Mouse (Mus musculus) left cerebral cortex, postnatal 10 days (tissue): ENCODE measurements at regions not wholly inside any gene's neighbourhood (a gene's known extent, or its start where the extent isn't known, plus 50 kb on each side); places are given as distances from the start of the nearest gene placed in this dataset.

Experiments
- DNase-seq, 2 experiments: peaks; one replicate each; pipeline ENCODE4 v3.0.0; 2021 to 2022; ENCODE audit warnings: low spot score in 2 of 2, mixed read lengths in 1 of 2; ENCODE audit errors: extremely low spot score in 1 of 2
- intact Hi-C: fragments of 180-260 bp; cut with DNase I; formaldehyde crosslinking; loops from one replicate; pipeline ENCODE4 v1.15.1; 2025

GRCm38 (mm10) chr11:65505106-65505865 lies 235.5 kb upstream of the Myocd start:
- DNase-seq = no peak
- intact Hi-C loops = no loop called here

DNA sequence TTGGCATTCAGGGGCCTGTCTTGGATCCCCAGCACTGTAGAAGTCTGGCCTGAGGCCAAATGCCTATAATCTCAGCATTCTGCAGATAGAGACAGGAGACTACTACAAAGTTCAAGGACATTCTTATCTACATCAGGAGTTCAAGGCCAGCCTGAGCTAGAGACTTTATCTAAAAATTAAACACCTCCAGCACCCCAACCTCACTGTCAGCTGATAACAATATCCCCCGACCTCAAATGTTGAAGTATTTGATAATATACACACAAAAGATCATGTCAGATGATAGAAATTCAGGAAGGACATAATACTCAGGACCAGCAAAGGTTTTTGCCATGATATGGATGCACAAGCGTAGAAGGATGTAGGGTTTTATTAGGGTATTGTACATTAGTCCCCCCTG lies 228.2 kb upstream of the Myocd start:
- intact Hi-C loops = no loop called here
- no peak for DNase-seq

DNA sequence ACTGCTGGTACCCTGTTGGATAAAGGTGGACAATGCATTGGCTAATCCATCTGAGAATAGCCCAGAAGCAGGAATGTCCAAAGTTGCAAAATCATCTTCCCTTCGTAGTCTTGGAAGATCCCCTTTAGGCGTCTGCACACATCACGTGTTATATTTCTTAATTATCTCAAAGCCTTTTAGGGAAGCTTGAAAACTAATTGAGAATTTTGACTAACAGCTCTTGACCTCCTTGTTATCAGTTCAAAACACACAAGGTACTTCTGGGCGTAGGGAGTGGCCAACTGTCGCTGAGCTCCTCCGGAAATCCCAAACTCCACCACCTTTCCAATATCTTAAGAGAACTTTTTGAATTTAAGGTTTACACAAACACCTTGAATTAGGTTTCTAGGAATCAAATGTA lies 227.6 kb upstream of the Myocd start:
- intact Hi-C loops = no loop called here
- DNase-seq = no peak

- no peak for DNase-seq
- intact Hi-C loops = no loop called here
Observed at GRCm38 (mm10) chr11:65495034-65495433, 225.2 kb upstream of the Myocd start.

- intact Hi-C loops = no loop called here
- no peak for DNase-seq
Observed at GRCm38 (mm10) chr11:65490426-65490825, 220.6 kb upstream of the Myocd start.

DNA sequence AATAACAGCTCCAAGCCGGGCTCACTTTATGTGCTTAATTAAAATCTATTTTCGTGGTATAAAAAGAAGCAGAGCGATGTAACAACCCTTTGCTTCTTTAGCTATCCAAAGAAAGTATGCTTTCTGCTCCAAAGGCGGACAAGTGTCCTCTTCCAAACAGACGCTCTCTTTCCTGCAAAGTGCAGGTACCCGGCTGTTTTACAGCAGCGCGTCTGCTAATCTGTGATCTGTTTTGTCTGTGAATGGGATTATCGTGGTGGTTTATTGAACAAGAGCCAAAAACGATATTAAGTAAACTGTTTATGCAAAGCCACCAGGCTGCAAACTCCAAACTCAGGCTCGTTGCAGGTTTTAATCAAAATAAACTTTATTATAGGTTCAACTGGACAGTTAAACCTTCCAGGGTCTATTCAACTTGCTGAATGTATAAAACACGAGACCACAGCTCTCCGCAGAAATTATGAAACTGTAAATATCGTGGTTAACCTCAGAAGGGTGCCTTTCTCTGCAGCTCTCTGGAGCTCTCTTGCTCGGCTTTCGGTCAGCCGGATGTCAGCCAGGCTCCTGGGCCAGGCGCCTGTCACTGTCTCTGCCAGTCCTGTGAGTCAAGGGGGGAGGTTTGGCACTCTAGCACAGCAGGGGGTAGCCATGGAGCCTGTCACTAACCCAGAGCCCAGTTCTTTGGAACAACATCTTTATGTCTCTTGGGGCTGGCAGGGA lies 206.2 kb upstream of the Myocd start:
- intact Hi-C loops = no loop called here
- DNase-seq = peak in 1 of 2 experiments; percentile 19

DNA sequence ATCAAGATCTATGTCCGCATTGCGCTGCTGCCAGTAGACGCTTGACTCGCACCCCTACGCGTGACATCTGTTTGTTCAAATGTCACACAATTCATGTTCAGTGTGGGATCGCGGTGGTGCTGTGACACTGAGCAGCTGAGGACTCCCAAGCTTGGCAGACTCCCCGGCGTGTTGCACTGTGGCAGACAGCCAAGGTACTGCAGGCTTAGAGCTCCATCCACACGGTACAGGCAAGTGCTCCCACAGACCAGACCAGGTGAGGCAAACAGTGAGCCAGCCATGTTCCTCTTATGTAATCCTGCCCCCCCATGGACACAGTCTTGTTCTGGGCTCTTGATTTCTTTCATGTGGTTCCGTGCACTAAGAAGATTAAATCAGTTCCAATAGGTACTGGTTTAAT lies 205.5 kb upstream of the Myocd start:
- intact Hi-C loops = no loop called here
- DNase-seq = peak; percentile 59 to 69

GRCm38 (mm10) chr11:65469762-65470741 lies 200.3 kb upstream of the Myocd start:
- DNase-seq = no peak
- intact Hi-C loops = no loop called here

DNA sequence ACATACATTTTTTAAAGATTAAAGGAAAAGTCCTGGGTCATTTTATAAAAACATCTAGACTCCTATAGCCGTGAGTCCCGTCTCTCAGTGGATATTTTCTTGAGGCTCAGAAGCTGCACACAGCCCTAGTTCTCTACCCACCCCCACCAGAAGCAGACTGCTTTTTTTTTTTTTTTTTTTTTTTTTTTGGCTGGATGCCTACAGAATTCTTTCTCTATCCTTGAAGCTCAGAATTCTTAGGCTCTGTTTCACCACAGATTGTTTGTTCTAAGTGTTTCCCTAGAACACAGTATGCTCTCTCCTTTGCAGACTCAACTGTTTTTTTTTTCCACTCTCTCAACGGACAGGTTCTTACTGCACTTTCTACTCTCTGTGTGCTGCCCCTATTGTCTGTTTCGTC lies 191.3 kb upstream of the Myocd start:
- no peak for DNase-seq
- intact Hi-C loops = no loop called here

DNA sequence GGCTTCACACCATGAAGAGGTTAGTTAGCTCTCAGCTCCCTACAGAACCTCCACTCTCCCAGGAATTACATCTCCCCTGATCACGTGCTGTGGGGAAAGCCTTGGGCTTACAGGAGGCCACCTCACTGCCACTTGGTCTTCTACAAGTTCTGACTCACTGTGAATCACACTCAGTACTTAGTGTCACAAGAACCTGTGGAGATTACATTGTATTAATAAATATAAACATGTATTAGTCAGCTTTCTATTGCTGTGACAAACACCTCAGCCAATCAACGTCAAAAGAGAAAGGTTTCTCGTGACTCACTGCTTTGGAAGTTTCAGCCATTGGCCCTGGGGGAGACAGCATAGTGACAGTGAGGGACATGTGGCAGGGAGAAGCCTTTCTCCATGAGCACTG lies 178.6 kb upstream of the Myocd start:
- DNase-seq = no peak
- intact Hi-C loops = no loop called here

DNA sequence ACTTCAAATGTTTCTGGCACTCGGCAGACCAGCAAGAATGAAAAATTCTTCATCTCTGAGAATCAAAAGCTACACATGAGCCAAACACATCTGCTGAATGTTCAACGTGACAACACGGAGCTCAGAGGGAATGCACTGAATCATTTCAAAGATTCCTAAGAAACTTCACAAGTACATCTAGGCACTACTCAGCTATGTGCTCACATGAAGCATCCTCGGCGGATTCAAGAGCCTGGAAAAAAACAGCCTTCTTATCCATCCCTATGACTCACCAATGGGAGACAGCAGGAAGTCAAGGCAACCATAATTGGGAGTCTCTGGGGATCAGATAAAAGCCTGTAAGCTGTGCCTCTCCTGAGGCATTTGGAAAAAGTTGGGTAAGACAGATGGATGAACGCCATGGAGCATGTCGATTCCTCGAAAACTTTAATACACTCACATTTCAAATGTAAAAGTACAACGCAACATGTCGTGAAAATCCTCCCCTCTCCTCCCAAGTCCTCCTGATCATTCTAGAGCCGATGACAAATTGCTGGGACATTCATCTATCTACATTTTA lies 173.8 kb upstream of the Myocd start:
- no peak for DNase-seq
- intact Hi-C loops = no loop called here

- DNase-seq = no peak
- intact Hi-C loops = no loop called here
Observed at GRCm38 (mm10) chr11:65435699-65436161, 165.9 kb upstream of the Myocd start.

DNA sequence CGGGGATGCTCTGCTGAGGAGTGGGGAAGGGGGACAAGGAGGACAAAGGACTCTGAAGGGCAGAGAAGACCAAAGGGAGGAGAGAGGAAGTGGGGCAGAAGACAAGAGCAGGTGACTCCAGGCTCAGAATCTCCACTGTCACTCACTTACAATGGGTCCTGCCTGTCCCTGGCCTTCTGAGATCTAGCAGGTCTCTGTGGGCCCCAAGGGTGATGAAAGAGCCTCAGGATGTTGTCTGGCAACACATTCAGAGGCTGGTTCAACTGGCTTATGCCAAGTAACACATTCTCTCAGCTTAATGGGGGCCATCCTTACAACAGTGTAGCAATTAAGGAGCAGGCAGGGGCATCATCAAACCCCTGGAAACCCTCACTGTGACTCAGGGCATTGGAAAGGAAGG lies 152.1 kb upstream of the Myocd start:
- intact Hi-C loops = no loop called here
- DNase-seq = no peak

DNA sequence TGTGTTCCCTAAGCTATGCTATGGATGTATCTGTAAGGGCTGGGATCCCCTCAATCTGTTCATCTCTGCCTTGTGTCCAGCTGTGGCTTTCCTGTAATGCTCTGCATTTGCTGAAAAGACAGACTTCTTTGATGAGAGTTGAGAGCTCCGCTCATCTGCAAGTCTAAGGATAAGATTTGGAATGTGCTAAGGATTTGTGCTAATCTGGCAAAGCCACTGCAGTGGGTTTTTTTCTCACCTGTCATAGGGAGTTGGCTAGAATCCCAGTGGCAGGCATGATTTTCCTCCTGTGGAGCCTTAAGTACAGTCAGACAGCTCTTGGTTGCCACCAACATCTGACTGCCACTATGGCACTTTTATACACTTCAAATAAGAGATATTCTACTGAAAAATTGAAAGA lies 138.8 kb upstream of the Myocd start:
- intact Hi-C loops = no loop called here
- peak in 1 of 2 experiments; percentile 16 for DNase-seq

DNA sequence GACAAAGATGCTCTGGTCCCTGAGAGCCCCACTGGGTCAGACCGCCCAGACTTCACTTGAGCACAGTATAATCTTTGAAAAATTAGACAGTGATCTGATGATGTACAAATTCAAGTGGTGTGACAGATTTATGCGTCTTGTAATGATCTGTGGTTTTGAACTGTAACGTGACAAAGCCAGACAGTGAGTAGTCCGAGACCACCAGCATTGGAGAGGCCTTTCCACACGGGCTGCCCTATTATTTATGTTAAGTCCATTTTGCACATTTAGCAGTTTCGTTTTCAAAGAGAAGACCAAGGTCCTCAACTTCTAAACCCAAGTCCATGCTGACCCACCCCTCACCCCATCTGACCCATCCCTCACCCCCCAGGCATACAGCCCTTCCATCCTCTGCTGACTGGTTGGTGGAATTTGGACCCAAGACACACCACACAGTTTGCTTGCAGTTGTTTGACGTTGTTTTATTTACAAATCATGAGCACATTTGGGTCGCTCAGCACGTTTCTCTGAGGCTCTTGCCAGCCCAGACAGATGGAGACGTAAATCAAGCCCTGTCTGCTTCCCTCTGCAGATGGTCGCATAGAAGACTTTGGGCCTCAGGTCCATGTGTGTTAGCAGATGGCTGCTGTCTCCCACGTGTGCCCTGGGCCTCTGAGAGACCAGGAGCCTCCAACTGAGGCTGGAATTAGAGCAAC lies 132.8 kb upstream of the Myocd start:
- intact Hi-C loops = no loop called here
- peak in 1 of 2 experiments; percentile 10 for DNase-seq

- intact Hi-C loops = no loop called here
Observed at GRCm38 (mm10) chr11:65389238-65389637, 119.4 kb upstream of the Myocd start.

DNA sequence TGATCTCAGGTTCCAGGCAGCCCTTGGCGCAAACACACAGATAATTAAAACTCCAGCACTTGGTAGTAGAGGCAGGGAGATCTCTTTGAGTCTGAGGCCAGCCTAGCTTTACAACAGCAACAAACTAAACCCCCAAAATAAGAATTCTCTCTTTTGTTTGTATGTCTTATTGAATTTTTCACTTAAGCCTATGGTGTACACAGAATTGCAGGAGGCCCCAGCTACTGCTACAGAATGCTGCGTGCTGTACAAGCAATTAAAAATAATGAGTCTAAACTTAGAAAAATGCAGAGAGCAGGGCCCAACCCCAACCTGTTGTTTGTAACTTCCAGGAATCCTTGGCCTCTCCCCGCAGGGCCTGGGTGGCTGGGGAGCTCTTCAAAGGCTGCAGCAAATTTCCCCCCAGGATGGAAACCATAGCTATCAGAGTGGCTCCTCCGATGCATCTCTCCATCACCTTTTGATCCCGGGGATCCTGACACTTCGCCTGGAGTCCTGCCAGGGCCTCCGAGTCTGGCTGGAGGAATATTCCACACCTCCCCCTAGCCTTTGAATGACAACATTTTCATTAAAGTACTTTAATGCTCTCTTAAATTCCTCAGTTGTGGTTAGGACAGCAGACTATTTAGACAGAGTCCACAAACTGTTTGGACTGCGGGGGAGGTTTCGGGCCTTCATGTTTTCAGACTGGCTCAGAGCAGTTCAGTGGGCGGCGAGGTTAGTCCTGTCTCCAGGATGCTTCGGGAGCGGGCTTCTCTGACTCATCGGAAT lies 116.7 kb upstream of the Myocd start:
- DNase-seq = peak in 1 of 2 experiments; percentile 34
- intact Hi-C loops = no loop called here

More at GRCm38 (mm10) chr11:65389238-65389637, 119.4 kb upstream of the Myocd start:
- no peak for DNase-seq

DNA sequence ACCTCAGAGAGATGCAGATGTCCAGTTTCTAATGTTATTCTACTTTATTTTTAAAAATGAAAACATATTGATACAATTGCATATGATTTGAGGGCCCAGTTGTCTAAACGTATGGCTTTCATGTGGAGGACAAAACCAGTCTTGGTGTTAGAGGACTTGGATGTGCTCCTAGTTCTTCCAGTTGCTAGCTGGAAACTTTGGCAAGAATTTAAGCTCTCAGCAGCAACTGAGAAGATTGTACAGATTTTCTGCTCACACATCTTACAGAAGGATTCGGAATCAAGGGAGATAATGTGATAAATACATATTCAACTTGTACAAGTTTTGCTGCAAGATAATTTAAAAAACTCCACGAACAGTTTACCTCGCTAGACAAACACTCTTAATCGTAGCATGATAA lies 105.6 kb upstream of the Myocd start:
- peak in 1 of 2 experiments; percentile 26 for DNase-seq
- intact Hi-C loops = no loop called here
